Mouse (Mus musculus) forebrain, embryonic 16.5 days (tissue): ENCODE data around the gene Wdr74. TPM values are rescaled to one million over a fixed set of nuclear protein-coding genes. Genes with fewer than 3 reads are reported as not detected.
A peak's percentile ranks its signal among the peaks of the same experiment; 100 is the strongest.

ENCODE experiments used
- ATAC-seq: fragments of 200-750 bp; cut with Nextera tagmentation; 2 replicates; pipeline ENCODE4 v1.8.0; 2017; ENCODE audit warnings: mild to moderate bottlenecking, moderate library complexity
- H3K27ac ChIP-seq: fragments of 300-500 bp; sonication (generic); 2 replicates; pipeline ENCODE4 v1.5.1; 2014; ENCODE audit warnings: low read length, control low read depth
- H3K27me3 ChIP-seq: fragments of 300-500 bp; sonication (generic); replicated peaks from 2 replicates; pipeline ENCODE4 v1.6.1; 2014; ENCODE audit warnings: low read length; ENCODE audit not compliant: control insufficient read depth, insufficient read depth
- H3K36me3 ChIP-seq: fragments of 300-500 bp; sonication (generic); 2 replicates; pipeline ENCODE4 v1.6.1; 2014; ENCODE audit not compliant: control insufficient read depth, insufficient read depth
- H3K4me1 ChIP-seq: fragments of 300-500 bp; sonication (generic); replicated peaks from 2 replicates; pipeline ENCODE4 v1.6.1; 2014; ENCODE audit warnings: low read length; ENCODE audit not compliant: control insufficient read depth, insufficient read depth
- H3K4me2 ChIP-seq: fragments of 300-500 bp; sonication (generic); 2 replicates; pipeline ENCODE4 v1.6.1; 2014; ENCODE audit warnings: mild to moderate bottlenecking, low read length, control low read depth
- H3K4me3 ChIP-seq: fragments of 300-500 bp; sonication (generic); replicated peaks from 2 replicates; pipeline ENCODE4 v1.5.1; 2014; ENCODE audit warnings: mild to moderate bottlenecking, low read length, control low read depth
- H3K9ac ChIP-seq: fragments of 300-500 bp; sonication (generic); replicated peaks from 2 replicates; pipeline ENCODE4 v1.6.1; 2014; ENCODE audit warnings: low read depth, low read length, control low read depth
- H3K9me3 ChIP-seq: fragments of 300-500 bp; sonication (generic); 2 replicates; pipeline ENCODE4 v1.6.1; 2016; ENCODE audit warnings: low read length; ENCODE audit not compliant: control insufficient read depth
- WGBS: fragments of 180-500 bp; shearing (Covaris S2); extraction: QIAGEN DNeasy Blood & Tissue Kit; methylation state at CpG from one replicate; pipeline ENCODE4 v1.1.7; 2014; 5-methylcytosine and 5-hydroxymethylcytosine counted together
- polyA plus RNA-seq: library from polyadenylated mRNA; unstranded; fragments of >200 nt; fragmentation: Nextera tagmentation; extraction: Ambion mirVana; gene quantifications from 2 replicates; pipeline ENCODE4 v1.2.1, GENCODE M21; 2015

The Wdr74 gene
- polyA plus RNA-seq: 90.6 and 109 TPM in 2 replicates

DNA sequence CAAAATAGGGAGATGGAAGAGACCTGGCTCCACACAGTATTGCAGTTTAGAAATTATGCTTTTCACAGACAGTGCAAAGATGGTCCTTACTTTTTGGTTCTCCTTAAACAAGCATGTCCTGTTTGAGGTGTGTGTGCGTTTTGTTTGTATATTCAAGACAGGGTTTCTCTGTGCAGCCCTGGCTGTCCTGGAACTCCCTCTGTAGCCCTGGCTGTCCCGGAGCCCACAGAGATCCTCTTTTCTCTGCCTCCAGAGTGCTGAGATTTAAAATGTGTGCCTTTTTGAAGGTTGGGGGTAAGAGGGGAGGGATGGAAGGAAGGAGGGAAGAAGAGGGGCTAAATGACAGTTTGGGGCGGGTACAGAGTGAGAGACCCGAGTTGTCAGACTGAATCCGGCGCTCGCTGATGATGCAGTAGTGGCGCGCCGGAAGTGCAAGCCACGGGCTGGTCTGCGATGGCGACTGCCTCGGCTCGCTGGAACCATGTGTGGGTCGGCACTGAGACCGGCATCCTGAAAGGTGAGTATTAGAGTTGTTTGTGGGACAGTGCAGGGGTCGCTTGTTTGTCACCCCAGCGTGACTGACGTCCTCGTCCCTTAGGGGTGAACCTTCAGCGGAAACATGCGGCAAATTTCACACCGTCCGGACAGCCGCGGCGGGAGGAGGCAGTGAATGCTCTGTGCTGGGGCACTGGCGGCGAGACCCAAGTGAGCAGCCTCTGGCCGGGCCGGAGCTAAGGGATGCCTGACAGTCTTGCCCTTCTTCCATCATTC, at the start of gene Wdr74:
Gene Wdr74, plus strand, starts transcription at position 439 of the 771 bp plus-strand sequence.
- Histone ChIP-seq H3K27ac (peak within 1 kb of the TSS; percentile 70), H3K4me3 (peak within 1 kb of the TSS; percentile 86), H3K9ac (peak within 1 kb of the TSS; percentile 79), H3K4me1 (peaks cover 13% of the 10 kb centered on the region), H3K4me2 (peak within 1 kb of the TSS; percentile 92), H3K36me3 (peaks cover 3% of the 10 kb centered on the region), H3K9me3 (no peaks in the 10 kb centered on the region), H3K27me3 (no peaks in the 10 kb centered on the region)
- WGBS: under 1% methylated on average over 32 of the region's 32 CpGs
- peak; percentile 94 for ATAC-seq

DNA sequence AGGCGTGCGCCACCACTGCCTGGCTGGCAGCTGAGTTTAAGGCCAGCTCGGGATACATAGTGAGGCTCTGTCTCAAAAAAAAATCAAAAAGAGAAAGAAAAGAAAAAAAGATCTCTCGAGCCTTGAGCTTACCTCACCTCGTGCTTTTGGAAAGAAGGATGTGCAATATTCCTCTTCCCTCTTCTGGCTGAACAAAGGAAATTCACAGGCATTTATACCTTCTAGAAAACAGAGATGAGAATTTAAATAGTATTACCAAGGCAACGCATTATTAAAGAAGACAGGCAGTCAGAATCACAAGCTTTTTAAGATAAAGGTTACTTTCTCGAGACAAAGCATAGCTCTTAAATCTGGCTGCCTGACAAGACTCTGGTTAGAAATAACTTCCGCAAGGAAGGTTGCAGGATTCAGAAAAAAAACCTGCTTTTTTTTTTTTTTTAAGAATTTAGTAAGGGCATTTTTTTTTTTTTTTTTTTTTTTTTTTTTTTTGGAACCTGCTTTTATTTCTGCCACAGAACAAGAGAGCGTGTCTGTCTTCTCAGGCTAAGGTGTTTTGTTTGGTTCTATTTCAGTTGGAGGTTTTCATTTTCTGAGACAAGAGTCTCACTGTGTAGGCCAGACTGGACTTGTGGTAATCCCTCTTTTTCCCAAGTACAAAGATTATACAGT, 43.6 kb upstream of the Wdr74 start:
- Histone ChIP-seq H3K36me3 (no peaks in the 10 kb centered on the region), H3K4me2 (no peak overlapping the region), H3K27ac (peak overlapping the region; percentile 82), H3K9ac (no peak overlapping the region), H3K4me3 (no peak overlapping the region), H3K4me1 (no peaks in the 10 kb centered on the region), H3K27me3 (no peaks in the 10 kb centered on the region), H3K9me3 (no peaks in the 10 kb centered on the region)
- 32% methylated on average over 9 of the region's 9 CpGs for WGBS
- ATAC-seq: peak; percentile 76

DNA sequence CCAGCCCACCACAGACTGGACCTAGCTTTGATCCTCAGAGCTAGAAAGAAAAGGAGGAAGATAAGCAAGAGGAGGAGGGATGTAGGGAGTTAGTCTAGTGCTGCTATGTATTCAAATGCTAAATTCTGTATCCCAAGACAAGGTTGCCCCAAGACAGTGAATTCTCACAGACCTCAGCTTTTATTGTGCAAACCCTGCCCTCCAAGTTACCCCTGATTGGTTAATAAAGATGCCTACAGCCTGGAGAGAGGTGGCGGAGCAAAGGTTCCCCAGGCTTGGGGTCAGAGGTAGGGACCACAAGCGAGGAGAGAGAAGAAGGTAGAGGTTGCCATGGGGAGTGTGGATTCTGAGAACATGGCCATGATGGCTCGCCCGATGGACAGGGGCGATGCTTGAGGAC, 42.9 kb upstream of the Wdr74 start:
- H3K4me1 ChIP-seq: no peaks in the 10 kb centered on the region
- no peak overlapping the region for H3K4me3 ChIP-seq
- peak overlapping the region; percentile 68 for H3K27ac ChIP-seq
- H3K9ac ChIP-seq: no peak overlapping the region
- ATAC-seq: no peak
- no peaks in the 10 kb centered on the region for H3K27me3 ChIP-seq
- no peaks in the 10 kb centered on the region for H3K36me3 ChIP-seq
- 71% methylated on average over 5 of the region's 5 CpGs for WGBS
- H3K4me2 ChIP-seq: no peak overlapping the region
- no peaks in the 10 kb centered on the region for H3K9me3 ChIP-seq

DNA sequence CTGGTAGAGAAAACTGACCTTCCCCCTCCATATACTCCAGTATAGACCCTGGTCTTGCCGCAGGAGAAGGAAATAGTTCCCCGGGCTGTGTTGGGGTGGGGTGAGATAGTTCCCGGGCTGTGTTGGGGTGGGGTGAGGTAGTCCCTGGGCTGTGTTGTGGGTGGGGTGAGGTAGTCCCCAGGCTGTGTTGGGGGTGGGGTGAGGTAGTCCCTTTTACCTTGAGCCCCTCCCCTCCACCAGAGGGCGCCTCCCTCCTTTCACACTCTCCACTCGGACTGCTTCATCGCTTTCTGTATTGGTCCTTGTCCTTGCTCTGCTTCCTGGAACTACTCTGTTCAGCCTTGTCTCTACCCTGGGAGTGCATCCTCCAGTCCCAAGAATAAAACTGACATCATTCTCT, 40.3 kb upstream of the Wdr74 start:
- Histone ChIP-seq H3K9me3 (no peaks in the 10 kb centered on the region), H3K27ac (no peak overlapping the region), H3K4me2 (no peak overlapping the region), H3K27me3 (no peaks in the 10 kb centered on the region), H3K4me3 (no peak overlapping the region), H3K36me3 (no peaks in the 10 kb centered on the region), H3K4me1 (no peaks in the 10 kb centered on the region), H3K9ac (no peak overlapping the region)
- ATAC-seq: no peak
- 57% methylated on average over 5 of the region's 6 CpGs for WGBS

DNA sequence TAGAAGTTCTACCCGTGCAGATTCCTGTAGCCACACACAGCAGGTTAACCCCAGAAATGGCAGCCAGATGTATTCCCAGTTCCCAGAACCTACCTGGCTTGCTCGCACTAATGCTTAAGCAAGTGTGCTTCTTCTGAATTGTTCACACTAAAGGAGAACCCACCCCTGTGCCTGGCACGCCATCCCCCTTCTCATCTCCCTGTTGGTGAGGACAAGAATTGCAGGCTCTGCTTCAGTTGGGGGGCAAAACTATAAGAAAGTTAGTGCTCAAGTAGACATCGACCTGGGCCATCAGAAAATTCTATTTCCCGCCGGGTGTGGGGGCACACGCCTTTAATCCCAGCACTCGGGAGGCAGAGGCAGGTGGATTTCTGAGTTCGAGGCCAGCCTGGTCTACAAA, 36.0 kb upstream of the Wdr74 start:
- no peak for ATAC-seq
- Histone ChIP-seq H3K4me1 (no peaks in the 10 kb centered on the region), H3K4me2 (no peak overlapping the region), H3K27ac (no peak overlapping the region), H3K9me3 (no peaks in the 10 kb centered on the region), H3K27me3 (no peaks in the 10 kb centered on the region), H3K4me3 (no peak overlapping the region), H3K9ac (no peak overlapping the region), H3K36me3 (no peaks in the 10 kb centered on the region)
- WGBS: 81% methylated on average over 9 of the region's 9 CpGs

DNA sequence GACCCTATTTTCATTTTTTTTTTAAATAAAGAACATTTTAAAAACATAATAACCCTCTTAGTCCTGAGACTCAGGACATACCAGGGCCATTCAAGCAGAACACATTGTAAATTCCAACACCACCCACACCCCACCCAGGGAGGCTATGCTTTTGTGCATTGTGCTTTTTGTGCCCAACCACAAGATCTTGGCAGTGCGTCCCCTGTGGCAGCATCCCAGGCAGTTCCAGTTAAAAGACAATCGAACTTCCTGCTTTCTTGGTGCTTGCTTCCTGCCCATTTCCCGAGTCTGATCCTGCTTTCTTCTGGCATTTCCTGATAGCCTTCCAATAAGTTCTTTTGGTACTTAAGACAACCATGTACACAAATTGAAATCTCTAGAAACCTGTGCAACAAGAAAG, 33.2 kb upstream of the Wdr74 start:
- Histone ChIP-seq H3K9ac (no peak overlapping the region), H3K27ac (no peak overlapping the region), H3K4me3 (no peak overlapping the region), H3K4me2 (no peak overlapping the region), H3K27me3 (no peaks in the 10 kb centered on the region), H3K36me3 (peaks cover 5% of the 10 kb centered on the region), H3K9me3 (no peaks in the 10 kb centered on the region), H3K4me1 (no peaks in the 10 kb centered on the region)
- ATAC-seq: no peak
- WGBS: 55% methylated on average over 3 of the region's 3 CpGs

DNA sequence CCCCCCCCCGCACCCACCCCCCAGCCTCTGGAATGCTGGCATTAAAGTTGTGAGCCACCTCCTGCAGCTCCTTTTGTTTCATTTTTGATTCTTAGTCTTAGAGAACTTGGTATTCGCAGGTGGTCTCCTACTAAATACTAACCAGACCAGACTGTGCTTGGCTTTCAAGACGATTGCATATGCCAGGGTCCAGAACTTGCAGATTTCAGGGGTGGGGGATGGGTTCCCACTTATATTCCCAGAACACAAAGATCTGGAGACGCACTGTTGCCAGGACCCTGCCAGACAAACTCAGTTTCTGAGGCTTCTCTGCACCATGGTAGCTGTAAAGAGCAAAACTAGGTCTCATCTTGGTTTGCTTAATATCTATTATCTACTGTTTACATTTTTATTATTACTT, 32.1 kb upstream of the Wdr74 start:
- Histone ChIP-seq H3K4me2 (no peak overlapping the region), H3K27me3 (no peaks in the 10 kb centered on the region), H3K9ac (no peak overlapping the region), H3K9me3 (no peaks in the 10 kb centered on the region), H3K4me1 (no peaks in the 10 kb centered on the region), H3K36me3 (peaks cover 16% of the 10 kb centered on the region), H3K4me3 (no peak overlapping the region), H3K27ac (no peak overlapping the region)
- ATAC-seq: no peak
- WGBS: 43% methylated on average over 4 of the region's 4 CpGs

DNA sequence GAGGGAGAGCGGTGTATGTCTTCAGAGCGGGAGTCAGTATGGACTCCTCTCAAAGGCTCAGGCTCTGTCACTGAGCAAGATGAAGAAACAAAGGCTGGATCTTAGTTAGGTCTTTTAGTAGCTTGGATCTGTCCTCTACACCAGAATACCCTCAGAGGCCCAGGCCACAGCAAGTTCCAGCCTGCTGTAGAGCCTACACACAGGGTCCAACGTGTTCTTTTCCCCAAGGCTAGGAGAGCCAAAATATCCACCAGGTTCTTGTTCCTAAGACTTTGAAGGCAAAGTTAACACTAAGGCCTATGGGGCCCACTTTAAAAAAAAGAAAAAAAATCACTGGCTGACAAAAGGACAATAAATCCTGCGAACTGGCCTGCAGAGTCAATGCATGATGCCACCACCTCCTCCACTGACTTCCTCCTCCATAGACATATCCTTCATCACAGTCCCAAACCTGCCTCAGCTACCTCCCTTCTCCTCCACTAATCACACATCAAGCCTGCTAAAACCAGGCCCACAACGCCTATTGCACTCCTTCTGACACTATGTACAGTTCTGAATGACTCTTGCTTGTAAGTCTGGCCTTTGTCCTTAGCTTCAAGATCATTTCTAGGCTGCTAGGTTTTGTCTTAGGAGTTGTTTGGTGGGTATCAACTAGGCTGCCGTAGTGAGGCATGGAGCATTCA, 30.5 kb upstream of the Wdr74 start:
- no peak overlapping the region for H3K27ac ChIP-seq
- peaks cover 29% of the 10 kb centered on the region for H3K36me3 ChIP-seq
- H3K27me3 ChIP-seq: no peaks in the 10 kb centered on the region
- H3K4me2 ChIP-seq: no peak overlapping the region
- 72% methylated on average over 6 of the region's 6 CpGs for WGBS
- no peak overlapping the region for H3K4me3 ChIP-seq
- no peak overlapping the region for H3K9ac ChIP-seq
- peaks cover 3% of the 10 kb centered on the region; the same call in 1 of the 2 replicates for H3K4me1 ChIP-seq
- no peaks in the 10 kb centered on the region for H3K9me3 ChIP-seq
- ATAC-seq: no peak

DNA sequence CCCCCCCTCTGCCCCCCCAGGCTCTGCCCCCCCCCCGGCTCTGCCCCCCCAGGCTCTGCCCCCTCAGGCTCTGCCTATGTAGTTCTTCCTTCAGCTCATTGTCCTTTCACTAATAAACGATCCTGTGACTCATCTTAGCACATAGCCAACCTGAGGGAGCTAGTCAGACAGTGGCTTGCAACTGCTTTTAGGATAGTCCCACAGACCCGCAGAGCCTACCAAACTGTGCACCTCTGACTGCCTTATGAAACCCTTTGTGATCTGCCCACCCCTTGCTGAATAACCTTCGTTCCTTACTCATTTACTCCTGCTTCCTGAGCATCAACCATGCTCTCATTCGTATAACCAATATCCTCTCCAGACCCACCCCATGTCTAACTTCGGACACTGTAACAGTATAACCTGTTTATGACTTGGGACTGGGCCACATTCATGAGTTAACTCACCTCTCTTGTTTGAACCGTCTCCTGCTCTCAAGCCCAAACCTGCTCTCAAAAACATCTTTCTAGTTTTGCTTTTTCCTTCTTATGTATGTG, 29.4 kb upstream of the Wdr74 start:
- Histone ChIP-seq H3K36me3 (peaks cover 31% of the 10 kb centered on the region), H3K27me3 (no peaks in the 10 kb centered on the region), H3K4me1 (peaks cover 12% of the 10 kb centered on the region), H3K9me3 (no peaks in the 10 kb centered on the region), H3K4me3 (no peak overlapping the region), H3K4me2 (no peak overlapping the region), H3K9ac (no peak overlapping the region), H3K27ac (no peak overlapping the region)
- whole genome bisulfite sequencing: 87% methylated on average over 7 of the region's 7 CpGs
- ATAC-seq: no peak
